Mouse (Mus musculus) spleen, adult 2 months (tissue): Measurements from ENCODE around the gene Abtb1. TPM values are rescaled to one million over a fixed set of nuclear protein-coding genes. Genes with fewer than 3 reads are reported as not detected.

ENCODE experiments used
- DNase-seq, 2 experiments: peaks; one replicate each; pipeline versions ENCODE4 v3.0.0 to v3.0.0-alpha.2; 2012 to 2021; ENCODE audit warnings: low spot score in 2 of 2, low read depth in 1 of 2
- H3K27ac ChIP-seq: fragments of 200-500 bp; 2 replicates; pipeline ENCODE4 v1.5.1; 2012; ENCODE audit warnings: low read length, inconsistent platforms; ENCODE audit not compliant: insufficient read depth
- H3K27me3 ChIP-seq: fragments of 200-500 bp; 2 replicates; pipeline ENCODE4 v1.6.1; 2012; ENCODE audit warnings: mild to moderate bottlenecking, moderate library complexity, low read length, inconsistent platforms; ENCODE audit not compliant: control insufficient read depth, insufficient read depth
- H3K36me3 ChIP-seq: fragments of 200-500 bp; 2 replicates; pipeline ENCODE4 v1.6.1; 2012; ENCODE audit warnings: mild to moderate bottlenecking, low read length, inconsistent platforms; ENCODE audit not compliant: control insufficient read depth, insufficient read depth
- H3K4me1 ChIP-seq: fragments of 200-500 bp; 2 replicates; pipeline ENCODE4 v1.6.1; 2011; ENCODE audit warnings: inconsistent platforms; ENCODE audit not compliant: control insufficient read depth, insufficient read depth, insufficient read length
- H3K4me3 ChIP-seq: fragments of 200-500 bp; 2 replicates; pipeline ENCODE4 v1.5.1; 2011; ENCODE audit warnings: mild to moderate bottlenecking, inconsistent platforms; ENCODE audit not compliant: insufficient read depth, insufficient read length; ENCODE audit errors: extremely low read depth
- CTCF ChIP-seq: fragments of 200-500 bp; IDR thresholded peaks from 2 replicates; pipeline ENCODE4 v1.5.1; 2011; ENCODE audit warnings: mild to moderate bottlenecking, inconsistent platforms; ENCODE audit not compliant: insufficient read depth, insufficient read length, insufficient replicate concordance; ENCODE audit errors: extremely low read depth
- POLR2A ChIP-seq: fragments of 200-500 bp; IDR thresholded peaks from 2 replicates; pipeline ENCODE4 v1.6.1; 2011; ENCODE audit warnings: low read depth, low read length, inconsistent platforms
- WGBS: fragments of 180-500 bp; shearing (Covaris S2); methylation state at CpG from one replicate; pipeline ENCODE4 v1.1.7; 2018; 5-methylcytosine and 5-hydroxymethylcytosine counted together
- polyA plus RNA-seq: library from polyadenylated mRNA; depleted of rRNA; stranded (reverse); fragments of >200 nt; gene quantifications from 2 replicates; pipeline ENCODE4 v1.2.3, GENCODE M21; 2012; rRNA removed

Gene Abtb1
- 80.8 and 103 TPM in 2 replicates for polyA plus RNA-seq

GRCm38 (mm10) chr6:88841781-88842689 is at the start of gene Abtb1:
Abtb1 (minus strand) TSS chr6:88841984.
- H3K4me1 ChIP-seq = peaks cover 8% of the 10 kb centered on the region
- under 1% methylated on average over 72 of the region's 72 CpGs for WGBS
- peak within 1 kb of the TSS; percentile 93 for H3K4me3 ChIP-seq
- H3K36me3 ChIP-seq = peaks cover 20% of the 10 kb centered on the region
- TF ChIP-seq CTCF (no peak), POLR2A (peak; percentile 14; the same call in 1 of the 2 replicates)
- no peaks in the 10 kb centered on the region for H3K27me3 ChIP-seq
- peak; percentile 100 for DNase-seq
- H3K27ac ChIP-seq = peak within 1 kb of the TSS; percentile 82

DNA sequence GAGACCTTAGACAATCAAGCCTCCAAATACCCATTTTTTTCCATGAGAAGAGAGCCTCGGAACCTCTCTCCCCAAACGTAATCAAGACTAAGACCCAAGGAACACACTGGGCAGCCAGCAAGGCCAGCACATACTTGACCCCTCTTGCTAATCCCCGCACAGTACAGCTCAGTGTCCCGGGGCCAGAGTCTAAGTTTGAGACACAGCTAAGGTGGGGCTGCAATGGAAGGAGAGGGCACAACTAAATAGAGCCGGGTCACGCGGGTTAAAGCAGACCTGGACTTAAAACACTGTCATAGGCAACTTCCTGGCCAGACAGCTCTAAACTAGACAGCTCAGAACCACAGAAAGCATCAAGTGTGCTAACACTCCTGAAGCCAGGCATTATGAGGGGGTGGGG is 49.0 kb upstream of the Abtb1 start:
- no peak overlapping the region for H3K27ac ChIP-seq
- WGBS = 98% methylated on average over 7 of the region's 7 CpGs
- no peak overlapping the region for H3K4me3 ChIP-seq
- TF ChIP-seq POLR2A (no peak), CTCF (no peak)
- H3K4me1 ChIP-seq = no peaks in the 10 kb centered on the region
- H3K36me3 ChIP-seq = peaks cover 63% of the 10 kb centered on the region
- DNase-seq = no peak
- no peaks in the 10 kb centered on the region for H3K27me3 ChIP-seq

DNA sequence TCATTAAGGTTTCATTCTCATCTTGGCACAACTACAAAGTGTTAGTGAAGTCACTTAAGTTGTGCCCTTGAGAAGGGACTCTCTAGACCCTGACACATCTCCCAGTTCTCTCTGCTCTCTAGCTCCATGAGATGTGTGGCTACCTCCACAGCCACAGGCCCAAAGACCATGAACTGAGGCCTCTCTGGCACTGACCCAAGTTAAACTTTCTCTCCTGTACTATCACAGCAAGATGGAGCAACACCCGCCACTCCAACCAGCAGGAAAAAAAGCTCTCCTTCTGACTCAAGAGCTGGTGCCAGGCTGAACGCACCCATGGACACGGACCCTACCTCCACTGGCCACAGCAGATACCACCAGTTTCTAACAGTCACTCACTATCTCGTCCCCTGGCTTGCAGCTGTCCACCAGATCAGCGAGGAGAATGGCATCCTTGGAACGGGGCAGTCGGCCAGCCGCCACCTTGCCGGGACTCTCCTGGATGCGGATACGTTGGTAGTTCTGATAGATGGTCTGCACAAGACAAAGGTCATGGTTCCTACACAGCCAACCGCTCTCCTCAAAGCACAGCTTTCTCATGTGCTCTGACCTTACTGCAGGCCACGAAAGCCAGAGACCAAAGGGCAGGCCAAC is 47.7 kb upstream of the Abtb1 start:
- peaks cover 69% of the 10 kb centered on the region for H3K36me3 ChIP-seq
- DNase-seq = no peak
- H3K27ac ChIP-seq = no peak overlapping the region
- TF ChIP-seq POLR2A = no peak
- TF ChIP-seq CTCF = no peak
- H3K27me3 ChIP-seq = no peaks in the 10 kb centered on the region
- WGBS = 96% methylated on average over 13 of the region's 13 CpGs
- no peak overlapping the region for H3K4me3 ChIP-seq
- H3K4me1 ChIP-seq = no peaks in the 10 kb centered on the region

- Histone ChIP-seq H3K27me3 (no peaks in the 10 kb centered on the region), H3K36me3 (peaks cover 65% of the 10 kb centered on the region), H3K4me1 (no peaks in the 10 kb centered on the region), H3K4me3 (no peak overlapping the region), H3K27ac (no peak overlapping the region)
- no peak for DNase-seq
- WGBS = 39% methylated on average over 2 of the region's 2 CpGs
- no peak for TF ChIP-seq POLR2A
Observed at GRCm38 (mm10) chr6:88886417-88886967, 44.7 kb upstream of the Abtb1 start.

DNA sequence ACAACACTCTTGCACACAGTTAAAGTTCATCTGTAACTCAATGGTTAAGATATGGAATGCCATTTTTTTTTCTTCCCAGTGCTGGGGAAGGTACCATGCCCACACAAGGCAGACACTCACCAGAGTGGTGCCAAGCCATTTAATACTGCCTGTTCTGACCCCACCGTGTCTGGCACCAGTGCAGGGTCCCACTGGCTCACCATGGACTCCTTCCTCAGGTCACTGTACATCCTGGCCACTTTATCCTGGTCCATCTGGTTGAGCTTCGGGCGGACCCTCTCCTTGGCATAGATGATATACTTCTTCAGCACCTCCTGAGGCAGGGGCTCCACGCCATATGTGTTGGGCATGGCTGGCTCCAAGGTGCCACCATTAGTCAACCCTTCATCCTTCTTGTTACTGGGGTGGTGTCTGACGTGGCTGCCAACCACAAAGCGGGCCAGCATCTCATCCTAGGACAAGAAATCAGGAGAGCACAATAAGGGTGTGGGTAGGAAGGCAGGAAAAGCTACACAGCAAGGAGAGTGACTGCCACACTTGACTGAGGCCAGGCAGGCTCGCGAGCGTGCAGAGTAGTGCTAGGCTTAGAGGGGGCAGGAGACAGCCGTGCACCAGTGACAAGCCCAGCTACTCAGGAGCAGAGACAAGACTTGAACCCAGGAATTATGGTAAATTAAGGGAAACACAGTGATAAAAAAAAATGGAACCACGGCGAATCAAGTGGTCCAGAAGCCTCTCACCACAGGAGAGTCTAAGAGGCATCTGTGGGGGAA is 44.0 kb upstream of the Abtb1 start:
- peaks cover 60% of the 10 kb centered on the region for H3K36me3 ChIP-seq
- no peak for DNase-seq
- no peak for TF ChIP-seq POLR2A
- no peak for TF ChIP-seq CTCF
- 75% methylated on average over 12 of the region's 12 CpGs for WGBS
- no peak overlapping the region for H3K27ac ChIP-seq
- no peaks in the 10 kb centered on the region for H3K27me3 ChIP-seq
- no peaks in the 10 kb centered on the region for H3K4me1 ChIP-seq
- H3K4me3 ChIP-seq = no peak overlapping the region

DNA sequence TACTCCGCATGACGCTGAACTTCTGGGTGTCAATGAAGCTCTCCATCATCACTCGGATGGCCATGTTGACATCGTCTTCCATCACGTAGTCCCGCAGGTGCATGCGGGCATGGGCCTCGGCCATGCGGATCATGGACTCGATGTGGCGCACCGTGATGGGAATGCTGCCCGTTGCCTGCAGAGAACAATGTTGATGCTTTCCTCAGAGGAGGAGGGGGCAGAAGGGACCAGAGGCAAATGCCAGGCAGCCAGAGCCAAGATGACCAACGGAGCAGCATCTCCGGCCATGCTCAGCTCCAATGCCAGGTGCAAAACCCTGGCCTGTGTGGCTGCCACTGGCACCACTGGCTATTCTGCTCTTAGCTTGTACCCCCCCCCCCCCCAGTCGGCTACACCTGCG is 42.9 kb upstream of the Abtb1 start:
- no peak for DNase-seq
- TF ChIP-seq POLR2A = no peak
- no peak for TF ChIP-seq CTCF
- Histone ChIP-seq H3K27me3 (no peaks in the 10 kb centered on the region), H3K4me3 (no peak overlapping the region), H3K36me3 (peaks cover 52% of the 10 kb centered on the region), H3K27ac (no peak overlapping the region), H3K4me1 (no peaks in the 10 kb centered on the region)
- WGBS = 95% methylated on average over 17 of the region's 17 CpGs

DNA sequence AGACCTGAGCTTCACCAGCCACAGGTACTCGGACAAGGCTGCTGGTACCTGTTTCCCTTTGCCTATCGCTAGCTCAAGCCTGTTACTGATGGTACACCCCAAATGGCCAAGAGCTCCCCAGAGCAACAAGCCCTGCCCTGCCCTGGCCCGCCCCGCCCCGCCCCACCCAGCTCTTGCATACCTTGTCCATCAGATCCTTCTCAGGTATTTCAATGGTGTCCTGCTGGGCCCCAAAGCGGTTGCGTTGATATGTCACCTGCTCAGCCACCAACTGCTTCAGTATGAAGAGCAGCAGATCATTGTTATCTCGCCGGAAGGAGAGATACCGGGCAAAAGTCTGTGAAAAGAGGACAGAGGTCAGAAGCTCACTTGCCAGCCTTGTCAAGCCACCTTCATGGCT is 42.4 kb upstream of the Abtb1 start:
- Histone ChIP-seq H3K27me3 (no peaks in the 10 kb centered on the region), H3K36me3 (peaks cover 47% of the 10 kb centered on the region), H3K4me1 (no peaks in the 10 kb centered on the region), H3K4me3 (no peak overlapping the region), H3K27ac (no peak overlapping the region)
- TF ChIP-seq CTCF = no peak
- no peak for TF ChIP-seq POLR2A
- 97% methylated on average over 10 of the region's 10 CpGs for WGBS
- DNase-seq = no peak
